Mouse (Mus musculus) cerebellum, adult (tissue): ENCODE data around the gene Mmp17.

Experiments used
- ATAC-seq: cut with Nextera tagmentation; 2 replicates; pipeline ENCODE4 v1.9.2; 2017; ENCODE audit warnings: mild to moderate bottlenecking, moderate library complexity, mixed read lengths; ENCODE audit not compliant: insufficient number of reproducible peaks, low FRiP score, low TSS enrichment

Mmp17 gene

GRCm38 (mm10) chr5:129583761-129584582 is at the start of gene Mmp17:
Gene Mmp17 (plus strand): TSS chr5:129584169.
- ATAC-seq = peak; percentile 70

GRCm38 (mm10) chr5:129534500-129534899 is 49.5 kb upstream of the Mmp17 start:
- ATAC-seq = peak; percentile 40; the same call in 1 of the 2 replicates

GRCm38 (mm10) chr5:129535021-129535420 is 48.9 kb upstream of the Mmp17 start:
- ATAC-seq = no peak

- no peak for ATAC-seq
These were observed 48.5 kb upstream of the Mmp17 start for GRCm38 (mm10) chr5:129535431-129535830.

- no peak for ATAC-seq
These were observed 45.1 kb upstream of the Mmp17 start for GRCm38 (mm10) chr5:129538826-129539225.

- no peak for ATAC-seq
These were observed 41.7 kb upstream of the Mmp17 start for GRCm38 (mm10) chr5:129542236-129542635.

DNA sequence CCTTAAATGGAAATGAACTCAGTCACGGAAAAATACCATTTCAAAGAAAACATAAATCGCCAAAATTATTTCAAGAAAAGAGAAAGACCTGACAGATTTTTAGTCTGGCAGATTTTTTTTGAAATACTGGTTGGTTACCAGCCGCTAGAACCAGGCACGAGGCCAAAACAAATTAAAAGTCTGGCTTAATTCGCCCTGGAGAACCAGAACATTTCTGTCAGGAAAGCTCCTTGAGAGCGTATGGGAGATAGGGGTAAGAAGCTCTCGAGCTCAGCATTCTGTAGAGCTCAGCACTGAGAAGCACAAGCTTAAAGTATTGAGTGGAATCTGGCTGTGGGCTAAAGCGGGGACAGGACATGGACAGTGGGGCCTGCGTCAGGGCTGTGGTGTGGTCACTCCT is 38.2 kb upstream of the Mmp17 start:
- ATAC-seq = no peak

DNA sequence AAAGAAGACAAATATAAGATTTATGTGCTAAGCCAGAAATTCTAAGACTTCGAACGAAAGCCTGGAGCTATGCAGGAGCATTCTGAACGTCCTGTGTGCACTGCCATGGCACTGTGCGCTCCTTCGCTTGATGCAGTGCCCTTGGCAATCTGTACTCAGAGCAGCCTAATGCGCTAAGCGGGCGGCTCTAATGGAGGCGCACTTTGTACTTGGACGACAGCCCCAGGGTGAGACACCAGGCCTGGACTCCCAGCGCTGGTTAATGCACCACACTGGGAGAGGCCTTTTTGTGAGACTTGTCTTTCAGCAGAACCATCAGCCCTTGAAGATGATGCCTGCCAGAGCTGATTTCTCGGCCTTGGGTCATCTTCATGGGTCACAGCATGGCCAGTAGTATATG is 34.3 kb upstream of the Mmp17 start:
- no peak for ATAC-seq

DNA sequence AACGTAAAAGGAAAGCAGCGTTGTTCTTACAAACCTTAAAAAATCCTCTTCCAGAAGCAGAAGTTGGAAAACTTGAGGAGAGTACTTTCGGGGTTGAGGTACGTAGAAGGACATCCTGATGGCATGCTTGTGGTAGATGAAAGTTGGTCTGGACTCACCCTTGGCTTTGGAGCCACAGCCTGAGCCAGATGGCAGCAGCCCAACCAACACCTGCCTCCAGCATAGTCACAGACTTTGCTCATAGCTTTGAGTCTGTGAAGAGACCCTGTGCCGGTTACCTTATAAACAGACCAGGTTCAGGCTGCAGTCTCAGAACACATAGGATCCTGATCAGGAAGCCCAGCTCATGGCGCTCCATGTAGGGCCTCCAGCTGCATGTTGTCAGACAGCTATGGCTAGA is 33.2 kb upstream of the Mmp17 start:
- ATAC-seq = no peak

GRCm38 (mm10) chr5:129551991-129552390 is 32.0 kb upstream of the Mmp17 start:
- no peak for ATAC-seq

DNA sequence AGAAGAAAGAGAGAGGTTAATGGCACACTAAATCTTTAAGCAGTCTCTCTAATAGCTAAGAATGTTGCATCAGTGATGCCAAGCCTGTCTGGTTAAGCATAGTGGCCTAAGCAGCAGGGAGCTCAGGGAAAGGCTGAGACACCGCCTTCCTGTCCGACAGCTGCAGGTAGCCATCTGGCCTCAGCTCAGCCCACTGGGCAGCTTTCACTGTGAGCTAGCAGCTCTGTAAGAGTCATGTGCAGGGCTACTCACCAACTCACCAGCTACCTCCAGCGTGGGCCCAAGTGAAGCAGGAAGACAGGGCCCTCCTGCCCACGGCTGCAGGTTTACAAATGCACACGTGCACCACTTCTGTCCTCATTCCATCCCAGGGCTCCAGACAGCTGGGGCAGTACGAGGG is 30.3 kb upstream of the Mmp17 start:
- no peak for ATAC-seq

- ATAC-seq = no peak
These were observed 25.4 kb upstream of the Mmp17 start for GRCm38 (mm10) chr5:129558591-129558990.

DNA sequence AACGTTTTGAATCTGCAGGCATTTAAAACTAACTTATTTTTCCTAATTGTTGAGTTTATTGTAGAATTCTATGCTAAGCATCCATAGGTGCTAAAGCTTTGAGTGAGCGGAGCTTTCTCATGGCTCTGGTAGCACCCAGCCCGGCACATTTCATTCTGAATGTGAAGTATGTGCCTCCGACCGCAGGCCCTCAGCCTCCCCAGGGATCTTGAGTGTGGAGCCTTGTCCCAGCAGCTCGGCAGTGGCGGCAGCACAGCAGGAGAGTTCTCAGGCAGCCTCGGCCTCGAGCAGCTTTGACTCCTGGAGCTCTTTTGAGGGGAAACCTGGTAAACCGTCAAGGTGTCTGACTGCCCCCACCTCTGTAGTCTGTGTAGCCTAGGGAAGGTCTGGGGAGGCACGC is 24.7 kb upstream of the Mmp17 start:
- ATAC-seq = no peak

- peak; percentile 49; the same call in 1 of the 2 replicates for ATAC-seq
These were observed 21.6 kb upstream of the Mmp17 start for GRCm38 (mm10) chr5:129562342-129562741.

- no peak for ATAC-seq
These were observed 15.4 kb upstream of the Mmp17 start for GRCm38 (mm10) chr5:129568596-129568995.

DNA sequence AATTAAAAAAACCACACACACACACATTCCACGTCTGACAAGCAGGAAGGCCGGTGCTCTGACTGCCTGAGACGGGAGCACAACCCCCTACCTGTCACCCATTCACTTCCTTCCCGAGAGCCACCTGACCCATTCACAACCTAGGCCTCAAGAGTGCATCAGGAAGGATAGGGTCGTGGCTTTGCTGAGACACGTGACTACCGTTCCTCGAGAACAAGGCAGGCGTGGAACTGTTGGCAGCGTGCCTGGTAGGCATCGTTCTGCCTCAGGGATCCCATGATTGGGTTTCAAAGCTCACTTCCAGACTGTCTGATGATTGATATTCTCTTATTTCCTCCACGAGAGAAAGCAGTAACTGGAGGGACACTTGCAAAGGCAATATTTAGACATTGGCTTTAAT is 5.8 kb upstream of the Mmp17 start:
- ATAC-seq = no peak

GRCm38 (mm10) chr5:129580046-129580445 is 3.9 kb upstream of the Mmp17 start:
- no peak for ATAC-seq

DNA sequence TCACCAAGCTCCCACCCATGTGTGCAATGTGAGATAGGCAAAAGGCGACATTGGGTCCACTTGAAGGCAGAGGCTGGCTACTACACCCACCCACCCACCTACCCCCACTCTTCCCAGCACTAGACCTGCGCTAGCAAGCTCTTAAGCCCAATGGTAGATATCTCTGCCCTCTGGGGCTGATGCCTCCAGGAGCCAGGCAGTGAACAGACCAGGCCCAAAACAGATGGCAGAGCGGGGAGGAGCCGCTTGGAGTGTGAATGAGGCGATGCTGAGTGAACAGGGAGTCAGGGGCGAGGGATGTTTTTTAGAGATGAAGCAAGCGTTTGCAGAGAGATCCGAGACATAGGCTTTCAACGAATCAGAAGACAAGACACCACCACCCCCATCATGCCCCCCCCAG is 3.4 kb upstream of the Mmp17 start:
- ATAC-seq = no peak

GRCm38 (mm10) chr5:129581015-129581414 is 3.0 kb upstream of the Mmp17 start:
- no peak for ATAC-seq

GRCm38 (mm10) chr5:129583331-129583730 is 638 bp upstream of the Mmp17 start:
- no peak for ATAC-seq

GRCm38 (mm10) chr5:129584583-129585541 is 893 bp downstream of the Mmp17 start:
- peak; percentile 1; the same call in 1 of the 2 replicates for ATAC-seq
